Mouse (Mus musculus): Measurements from ENCODE around the gene Hemk1.

GRCm38 (mm10) chr9:107343146-107343943 is 5.2 kb upstream of the Hemk1 start:
- no peak for TF ChIP-seq POLR2A (IDR thresholded peaks at IDR 0.05; ENCODE audit: borderline replicate concordance, low read depth, low read length)
- no peak for TF ChIP-seq CTCF (IDR thresholded peaks at IDR 0.05; ENCODE audit: low read depth, low read length)
